Mouse (Mus musculus): ENCODE data around the gene Cd3e. TPM values are rescaled to one million over a fixed set of nuclear protein-coding genes. Genes with fewer than 3 reads are reported as not detected.

The Cd3e gene
- polyA plus RNA-seq, 1 experiment from 2014 or later = not detected

DNA sequence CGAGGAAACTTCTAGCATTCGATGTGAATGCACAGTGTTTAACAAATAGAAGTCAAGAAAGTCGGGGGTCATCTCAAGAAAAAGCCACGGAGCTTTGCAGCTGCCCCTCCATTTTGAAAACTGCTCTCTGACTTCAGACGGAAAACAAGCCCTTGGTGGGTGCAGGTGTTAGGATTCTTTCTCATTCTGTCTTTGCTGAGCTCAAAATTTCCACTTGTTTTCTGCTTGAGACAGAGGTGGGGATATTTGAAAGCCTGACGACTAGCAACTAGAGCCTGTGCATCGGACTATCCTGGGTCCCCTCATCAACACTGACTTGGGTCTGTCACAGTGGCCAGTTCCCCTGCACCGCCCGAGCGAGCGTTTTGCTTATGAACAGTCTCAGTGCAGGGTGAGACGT lies 2.0 kb downstream of the Cd3e start:
- Histone ChIP-seq H3K36me3 (ENCODE audit: control insufficient read depth, insufficient read depth, low read length) (no peaks in the 10 kb centered on the region), H3K4me1 (ENCODE audit: control insufficient read depth, insufficient read depth, low read length) (no peaks in the 10 kb centered on the region), H3K27ac (ENCODE audit: low read depth, low read length) (no peak overlapping the region), H3K27me3 (ENCODE audit: control insufficient read depth, insufficient read depth, low read length) (no peaks in the 10 kb centered on the region), H3K4me3 (ENCODE audit: low read depth, low read length) (no peak overlapping the region), H3K9me3 (ENCODE audit: control insufficient read depth, low read length) (no peaks in the 10 kb centered on the region), H3K4me2 (no peak overlapping the region), H3K9ac (ENCODE audit: low read length) (no peak overlapping the region)
- no peak for ATAC-seq (ENCODE audit: low FRiP score)
- no peak for DNase-seq (ENCODE audit: low spot score, missing footprints)
- 82% methylated on average over 12 of the region's 12 CpGs for WGBS

DNA sequence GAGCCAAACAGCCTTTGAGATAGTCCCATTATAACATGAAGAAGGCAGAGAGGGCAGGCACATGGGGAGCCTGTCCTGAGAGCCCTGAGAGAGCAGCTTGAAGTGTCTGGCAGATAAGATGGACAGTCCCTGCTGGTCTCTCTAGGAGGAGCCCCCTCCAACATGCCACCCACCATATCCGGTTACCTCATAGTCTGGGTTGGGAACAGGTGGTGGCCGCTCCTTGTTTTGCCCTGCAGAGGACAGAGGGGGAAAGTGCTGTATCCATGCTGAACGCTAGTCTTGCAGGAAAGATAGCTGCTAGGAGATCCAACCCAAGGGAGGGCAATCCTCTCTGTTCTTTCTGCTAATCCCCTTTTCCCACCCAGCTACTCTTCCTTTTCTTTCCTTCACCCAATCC lies 9.2 kb downstream of the Cd3e start:
- DNase-seq (ENCODE audit: low spot score, missing footprints) (no peak), ATAC-seq (ENCODE audit: low FRiP score) (no peak)
- no peak overlapping the region for H3K9ac ChIP-seq (ENCODE audit: low read length)
- 64% methylated on average over 3 of the region's 3 CpGs for WGBS
- no peak overlapping the region for H3K4me3 ChIP-seq (ENCODE audit: low read depth, low read length)
- no peaks in the 10 kb centered on the region for H3K27me3 ChIP-seq (ENCODE audit: control insufficient read depth, insufficient read depth, low read length)
- H3K27ac ChIP-seq (ENCODE audit: low read depth, low read length) = no peak overlapping the region
- H3K4me2 ChIP-seq = no peak overlapping the region
- H3K36me3 ChIP-seq (ENCODE audit: control insufficient read depth, insufficient read depth, low read length) = no peaks in the 10 kb centered on the region
- no peaks in the 10 kb centered on the region for H3K9me3 ChIP-seq (ENCODE audit: control insufficient read depth, low read length)
- no peaks in the 10 kb centered on the region for H3K4me1 ChIP-seq (ENCODE audit: control insufficient read depth, insufficient read depth, low read length)

DNA sequence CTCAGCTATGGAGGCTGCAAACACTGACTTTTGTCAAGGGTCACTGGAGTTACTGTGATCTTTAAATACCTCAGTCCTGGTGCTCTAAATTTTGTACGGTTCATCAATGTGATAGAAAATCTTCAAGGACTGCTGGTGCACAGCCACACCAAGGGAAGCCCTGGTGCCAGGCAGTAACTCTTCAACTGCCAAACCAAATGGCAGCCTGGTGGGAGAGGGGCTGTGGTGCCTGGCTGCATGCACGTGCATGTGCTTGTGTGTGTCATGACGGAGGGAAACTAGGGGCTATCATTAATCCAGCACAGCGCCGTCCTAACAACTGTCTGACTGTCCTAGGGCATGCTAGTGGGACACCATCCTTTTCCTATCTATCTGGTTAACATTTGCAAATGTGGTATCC lies 9.7 kb downstream of the Cd3e start:
- no peak overlapping the region for H3K9ac ChIP-seq (ENCODE audit: low read length)
- no peak for DNase-seq (ENCODE audit: low spot score, missing footprints)
- H3K4me3 ChIP-seq (ENCODE audit: low read depth, low read length) = no peak overlapping the region
- H3K27me3 ChIP-seq (ENCODE audit: control insufficient read depth, insufficient read depth, low read length) = no peaks in the 10 kb centered on the region
- H3K9me3 ChIP-seq (ENCODE audit: control insufficient read depth, low read length) = no peaks in the 10 kb centered on the region
- ATAC-seq (ENCODE audit: low FRiP score) = no peak
- no peaks in the 10 kb centered on the region for H3K36me3 ChIP-seq (ENCODE audit: control insufficient read depth, insufficient read depth, low read length)
- H3K4me1 ChIP-seq (ENCODE audit: control insufficient read depth, insufficient read depth, low read length) = no peaks in the 10 kb centered on the region
- H3K27ac ChIP-seq (ENCODE audit: low read depth, low read length) = no peak overlapping the region
- H3K4me2 ChIP-seq = no peak overlapping the region
- WGBS = 78% methylated on average over 5 of the region's 5 CpGs

DNA sequence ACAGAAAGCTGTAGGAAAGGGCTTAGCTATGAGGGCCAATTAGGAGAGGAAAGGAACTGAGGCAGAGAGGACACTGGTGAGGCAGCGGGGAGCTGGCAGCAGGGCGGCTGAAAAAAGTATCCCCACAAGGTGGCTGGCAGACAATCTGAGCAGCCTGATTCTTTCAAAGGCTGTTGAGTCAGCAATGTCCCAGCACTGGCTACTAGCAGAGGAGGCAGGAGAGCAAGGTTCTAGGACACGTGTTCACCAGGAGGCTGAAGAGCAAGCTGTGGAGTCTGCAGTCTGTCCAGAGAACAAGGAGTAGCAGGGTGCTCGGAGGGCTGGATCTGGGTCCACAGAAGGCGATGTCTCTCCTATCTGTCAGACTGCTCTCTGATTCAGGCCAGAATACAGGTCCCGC lies 10.3 kb downstream of the Cd3e start:
- Histone ChIP-seq H3K4me2 (no peak overlapping the region), H3K4me1 (ENCODE audit: control insufficient read depth, insufficient read depth, low read length) (no peaks in the 10 kb centered on the region), H3K9ac (ENCODE audit: low read length) (no peak overlapping the region), H3K27me3 (ENCODE audit: control insufficient read depth, insufficient read depth, low read length) (no peaks in the 10 kb centered on the region), H3K36me3 (ENCODE audit: control insufficient read depth, insufficient read depth, low read length) (no peaks in the 10 kb centered on the region), H3K9me3 (ENCODE audit: control insufficient read depth, low read length) (no peaks in the 10 kb centered on the region), H3K27ac (ENCODE audit: low read depth, low read length) (no peak overlapping the region), H3K4me3 (ENCODE audit: low read depth, low read length) (no peak overlapping the region)
- DNase-seq (ENCODE audit: low spot score, missing footprints) (no peak), ATAC-seq (ENCODE audit: low FRiP score) (no peak)
- WGBS = 57% methylated on average over 6 of the region's 6 CpGs

DNA sequence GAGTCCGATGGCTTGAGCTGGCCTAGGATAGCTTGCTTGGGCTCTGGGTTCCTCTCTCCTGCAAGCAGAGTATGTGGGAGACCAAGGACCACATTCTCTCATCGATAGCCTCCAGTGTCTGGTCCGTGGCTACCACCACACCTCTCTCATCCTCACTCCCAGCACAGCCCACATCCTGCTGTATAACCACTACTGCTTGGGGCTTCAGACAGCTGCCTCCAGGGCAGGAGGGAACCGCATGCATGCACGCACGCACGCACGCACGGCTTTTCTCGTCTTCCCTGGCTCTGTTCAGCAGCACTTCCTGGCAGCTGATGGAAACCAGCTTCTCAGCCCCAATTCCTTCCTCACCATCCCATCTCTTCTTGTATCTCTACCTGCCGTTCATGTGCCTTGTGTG lies 11.3 kb downstream of the Cd3e start:
- Histone ChIP-seq H3K9me3 (ENCODE audit: control insufficient read depth, low read length) (no peaks in the 10 kb centered on the region), H3K36me3 (ENCODE audit: control insufficient read depth, insufficient read depth, low read length) (no peaks in the 10 kb centered on the region), H3K27me3 (ENCODE audit: control insufficient read depth, insufficient read depth, low read length) (no peaks in the 10 kb centered on the region), H3K27ac (ENCODE audit: low read depth, low read length) (no peak overlapping the region), H3K4me3 (ENCODE audit: low read depth, low read length) (no peak overlapping the region), H3K9ac (ENCODE audit: low read length) (no peak overlapping the region), H3K4me2 (no peak overlapping the region), H3K4me1 (ENCODE audit: control insufficient read depth, insufficient read depth, low read length) (no peaks in the 10 kb centered on the region)
- no peak for DNase-seq (ENCODE audit: low spot score, missing footprints)
- WGBS = 75% methylated on average over 11 of the region's 11 CpGs
- ATAC-seq (ENCODE audit: low FRiP score) = no peak

DNA sequence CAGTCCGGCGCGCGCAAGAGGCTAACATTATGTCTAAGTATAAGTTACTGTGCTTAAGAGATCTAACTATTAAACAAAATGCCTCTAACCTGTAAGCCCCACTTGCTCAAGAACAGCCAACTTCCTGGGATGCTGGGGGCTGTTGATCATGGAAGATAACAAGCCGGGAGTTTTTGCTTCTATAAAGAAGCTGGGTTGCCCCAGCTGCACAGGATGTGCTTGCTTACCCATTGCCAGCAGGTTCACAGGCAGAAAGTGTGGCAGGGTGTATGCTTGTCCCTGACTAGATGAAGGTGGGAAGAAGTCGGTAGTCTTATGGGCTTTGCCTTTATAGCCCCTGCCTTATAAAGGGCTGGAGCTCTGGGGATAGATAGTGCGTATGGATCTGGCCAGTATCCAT lies 12.8 kb downstream of the Cd3e start:
- no peak overlapping the region for H3K4me3 ChIP-seq (ENCODE audit: low read depth, low read length)
- H3K27ac ChIP-seq (ENCODE audit: low read depth, low read length) = no peak overlapping the region
- ATAC-seq (ENCODE audit: low FRiP score) = no peak
- H3K9ac ChIP-seq (ENCODE audit: low read length) = no peak overlapping the region
- no peaks in the 10 kb centered on the region for H3K9me3 ChIP-seq (ENCODE audit: control insufficient read depth, low read length)
- 93% methylated on average over 7 of the region's 7 CpGs for WGBS
- H3K36me3 ChIP-seq (ENCODE audit: control insufficient read depth, insufficient read depth, low read length) = no peaks in the 10 kb centered on the region
- H3K4me1 ChIP-seq (ENCODE audit: control insufficient read depth, insufficient read depth, low read length) = no peaks in the 10 kb centered on the region
- H3K27me3 ChIP-seq (ENCODE audit: control insufficient read depth, insufficient read depth, low read length) = no peaks in the 10 kb centered on the region
- H3K4me2 ChIP-seq = no peak overlapping the region
- DNase-seq (ENCODE audit: low spot score, missing footprints) = no peak

DNA sequence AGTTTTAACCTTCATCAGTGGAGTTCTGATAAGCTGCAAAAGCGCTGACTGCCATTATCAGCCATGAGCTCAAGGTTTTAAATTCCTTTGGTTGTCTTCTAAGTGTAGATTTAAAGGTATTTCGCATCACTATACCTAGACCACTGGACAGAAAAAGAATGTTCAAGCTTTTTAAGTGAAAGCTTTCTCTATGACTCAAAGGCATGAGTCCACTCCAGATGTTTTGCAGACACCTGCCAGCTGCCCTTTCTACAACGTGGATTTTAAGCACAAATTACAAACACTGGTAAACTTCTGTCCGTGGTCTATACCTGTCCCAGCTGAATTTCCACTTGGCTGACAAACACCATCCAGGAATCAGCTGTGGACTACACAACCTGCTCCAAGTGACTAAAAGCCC lies 14.5 kb downstream of the Cd3e start:
- Histone ChIP-seq H3K4me2 (no peak overlapping the region), H3K9ac (ENCODE audit: low read length) (no peak overlapping the region), H3K36me3 (ENCODE audit: control insufficient read depth, insufficient read depth, low read length) (no peaks in the 10 kb centered on the region), H3K4me1 (ENCODE audit: control insufficient read depth, insufficient read depth, low read length) (no peaks in the 10 kb centered on the region), H3K27me3 (ENCODE audit: control insufficient read depth, insufficient read depth, low read length) (no peaks in the 10 kb centered on the region), H3K27ac (ENCODE audit: low read depth, low read length) (no peak overlapping the region), H3K4me3 (ENCODE audit: low read depth, low read length) (no peak overlapping the region), H3K9me3 (ENCODE audit: control insufficient read depth, low read length) (no peaks in the 10 kb centered on the region)
- DNase-seq (ENCODE audit: low spot score, missing footprints) (no peak), ATAC-seq (ENCODE audit: low FRiP score) (no peak)
- 80% methylated on average over 4 of the region's 4 CpGs for WGBS

DNA sequence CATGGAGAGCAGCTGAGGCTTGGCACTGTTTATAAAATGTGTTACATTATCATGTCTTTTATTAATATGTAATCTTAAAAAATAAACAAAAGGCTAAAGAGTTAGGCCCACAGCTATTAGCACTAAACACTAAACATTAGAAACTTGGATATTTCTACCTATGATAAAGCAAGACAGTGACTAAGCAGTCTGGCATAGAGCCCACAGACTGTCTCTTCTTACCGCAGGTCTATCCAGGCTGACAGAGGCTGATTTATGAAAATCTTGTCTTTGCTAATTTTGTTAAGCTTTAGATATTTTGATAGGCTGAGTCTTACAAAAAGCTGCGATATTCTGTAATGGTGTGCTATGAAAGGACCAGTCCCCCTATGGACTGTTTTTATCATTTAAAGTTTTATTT lies 16.2 kb downstream of the Cd3e start:
- H3K9me3 ChIP-seq (ENCODE audit: control insufficient read depth, low read length) = no peaks in the 10 kb centered on the region
- H3K4me2 ChIP-seq = no peak overlapping the region
- 94% methylated on average over 2 of the region's 2 CpGs for WGBS
- no peak for ATAC-seq (ENCODE audit: low FRiP score)
- H3K9ac ChIP-seq (ENCODE audit: low read length) = no peak overlapping the region
- no peaks in the 10 kb centered on the region for H3K27me3 ChIP-seq (ENCODE audit: control insufficient read depth, insufficient read depth, low read length)
- H3K36me3 ChIP-seq (ENCODE audit: control insufficient read depth, insufficient read depth, low read length) = no peaks in the 10 kb centered on the region
- H3K4me3 ChIP-seq (ENCODE audit: low read depth, low read length) = no peak overlapping the region
- no peak for DNase-seq (ENCODE audit: low spot score, missing footprints)
- H3K27ac ChIP-seq (ENCODE audit: low read depth, low read length) = no peak overlapping the region
- no peaks in the 10 kb centered on the region for H3K4me1 ChIP-seq (ENCODE audit: control insufficient read depth, insufficient read depth, low read length)

DNA sequence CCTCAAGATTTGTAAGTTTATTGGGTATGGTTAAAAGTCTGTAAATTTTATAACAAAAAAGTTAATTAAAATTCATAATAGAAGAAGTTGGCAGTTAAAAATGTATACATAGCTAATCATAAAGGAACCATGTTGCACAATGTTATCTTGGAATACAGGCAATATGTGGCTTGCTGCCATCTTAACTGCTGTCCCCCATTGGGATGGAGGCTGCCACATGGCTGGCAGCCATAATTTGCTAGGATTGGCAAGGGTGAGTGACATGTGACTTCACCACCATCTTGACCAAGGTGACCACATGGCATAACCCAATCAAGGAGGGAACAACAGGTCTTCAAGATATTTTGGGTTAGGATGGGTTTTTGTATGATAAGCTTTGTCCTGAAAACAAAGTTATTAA lies 17.2 kb downstream of the Cd3e start:
- no peaks in the 10 kb centered on the region for H3K9me3 ChIP-seq (ENCODE audit: control insufficient read depth, low read length)
- no peaks in the 10 kb centered on the region for H3K4me1 ChIP-seq (ENCODE audit: control insufficient read depth, insufficient read depth, low read length)
- H3K4me2 ChIP-seq = no peak overlapping the region

DNA sequence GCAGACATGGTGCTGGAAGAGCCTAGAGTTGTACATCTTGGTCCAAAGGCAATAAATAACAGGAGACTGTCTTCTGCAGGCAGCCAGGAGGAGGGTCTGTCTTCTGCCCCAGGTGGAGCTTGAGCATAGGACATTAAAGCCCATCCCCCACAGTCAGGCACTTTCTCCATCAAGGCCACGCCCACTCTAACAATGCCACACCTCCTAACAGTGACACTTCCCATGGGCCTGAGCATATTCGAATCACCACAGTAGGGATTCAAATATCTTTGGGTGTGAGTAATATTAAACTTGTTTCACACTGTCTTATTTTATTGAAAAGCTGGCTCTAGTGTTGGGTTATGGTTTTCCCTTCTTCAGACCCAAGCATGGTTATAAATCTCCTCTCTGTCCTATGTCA lies 17.6 kb downstream of the Cd3e start:
- Histone ChIP-seq H3K4me3 (ENCODE audit: low read depth, low read length) (no peak overlapping the region), H3K27ac (ENCODE audit: low read depth, low read length) (no peak overlapping the region), H3K4me2 (no peak overlapping the region), H3K9ac (ENCODE audit: low read length) (no peak overlapping the region), H3K4me1 (ENCODE audit: control insufficient read depth, insufficient read depth, low read length) (no peaks in the 10 kb centered on the region), H3K9me3 (ENCODE audit: control insufficient read depth, low read length) (no peaks in the 10 kb centered on the region), H3K36me3 (ENCODE audit: control insufficient read depth, insufficient read depth, low read length) (no peaks in the 10 kb centered on the region), H3K27me3 (ENCODE audit: control insufficient read depth, insufficient read depth, low read length) (no peaks in the 10 kb centered on the region)
- DNase-seq (ENCODE audit: low spot score, missing footprints) = no peak
- ATAC-seq (ENCODE audit: low FRiP score) = no peak
- WGBS = 89% methylated on average over 2 of the region's 2 CpGs

More for the DNA sequence above, 17.2 kb downstream of the Cd3e start:
- Histone ChIP-seq H3K36me3 (ENCODE audit: control insufficient read depth, insufficient read depth, low read length) (no peaks in the 10 kb centered on the region), H3K27me3 (ENCODE audit: control insufficient read depth, insufficient read depth, low read length) (no peaks in the 10 kb centered on the region), H3K9ac (ENCODE audit: low read length) (no peak overlapping the region), H3K27ac (ENCODE audit: low read depth, low read length) (no peak overlapping the region), H3K4me3 (ENCODE audit: low read depth, low read length) (no peak overlapping the region)
- ATAC-seq (ENCODE audit: low FRiP score) (no peak), DNase-seq (ENCODE audit: low spot score, missing footprints) (no peak)

Measured in midbrain, embryonic 11.5 days (tissue).